ENCODE assay signal across 15 mouse cellular contexts in the genomic region with DNA sequence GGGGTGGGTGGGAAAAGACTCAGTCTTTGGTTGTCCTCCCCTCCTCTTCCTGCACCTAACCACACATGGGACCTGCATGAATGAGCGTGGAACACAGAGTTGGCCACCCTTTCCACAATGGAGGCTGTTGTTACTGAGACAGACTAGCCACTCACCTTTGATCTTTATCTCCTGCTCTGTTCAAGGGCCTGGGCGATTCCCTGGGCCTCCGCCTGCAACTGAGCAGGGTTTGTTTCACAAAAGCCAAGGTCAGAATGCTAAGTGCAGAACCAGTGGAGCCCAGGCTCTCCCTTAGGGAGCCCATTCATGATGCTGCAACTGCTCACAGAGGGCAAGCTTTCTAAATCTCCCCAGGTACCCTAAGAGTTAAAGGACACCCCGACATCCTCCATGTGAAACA.
"Had no signal": no experiment of that assay in that cellular context is flagged by ENCODE, and none has a peak within 500 bp of the region (broad histone marks: within the 10 kb centered on the region; RNA-seq: fewer than 3 reads in every experiment).

No protein-coding gene starts in this region.

- H3K36me3 ChIP-seq: limb, embryonic 12.5 days; limb, embryonic 15.5 days; lung, embryonic 15.5 days; midbrain, embryonic 12.5 days; midbrain, embryonic 15.5 days had no signal

- H3K9ac ChIP-seq: limb, embryonic 12.5 days; limb, embryonic 15.5 days; liver, embryonic 14.5 days; liver, postnatal 0 days; lung, embryonic 15.5 days; midbrain, embryonic 12.5 days; midbrain, embryonic 15.5 days had no signal

- H3K4me2 ChIP-seq: limb, embryonic 12.5 days; limb, embryonic 15.5 days; liver, embryonic 11.5 days; lung, embryonic 15.5 days; midbrain, embryonic 12.5 days; midbrain, embryonic 15.5 days had no signal

- H3K9me3 ChIP-seq: limb, embryonic 12.5 days; limb, embryonic 15.5 days; lung, embryonic 15.5 days; midbrain, embryonic 12.5 days; midbrain, embryonic 15.5 days had no signal

- H3K4me1 ChIP-seq: limb, embryonic 15.5 days had no signal

- H3K27ac ChIP-seq: limb, embryonic 12.5 days; limb, embryonic 15.5 days; liver, embryonic 14.5 days; lung, embryonic 15.5 days; midbrain, embryonic 12.5 days; midbrain, embryonic 15.5 days had no signal

- H3K4me3 ChIP-seq: limb, embryonic 12.5 days; limb, embryonic 15.5 days; lung, embryonic 15.5 days; midbrain, embryonic 12.5 days; midbrain, embryonic 15.5 days had no signal

- H3K27me3 ChIP-seq: midbrain, embryonic 15.5 days had no signal

- DNase-seq: kidney, postnatal 10 days; kidney, postnatal 4 days; left cerebral cortex, postnatal 4 days; liver, postnatal 0 days; lung, postnatal 10 days; lung, postnatal 36 days; thymus, adult 18-20 months; thymus, postnatal 36 days had no signal

- ATAC-seq: liver, postnatal 0 days; midbrain, embryonic 15.5 days had no signal
